Mouse (Mus musculus) embryonic facial prominence, embryonic 11.5 days (tissue): Measurements from ENCODE around the gene Fam53a. TPM values are rescaled to one million over a fixed set of nuclear protein-coding genes. Genes with fewer than 3 reads are reported as not detected.

Experiments used
- ATAC-seq: fragments of 200-750 bp; cut with Nextera tagmentation; replicated peaks from 2 replicates; pipeline ENCODE4 v1.8.0; 2017; ENCODE audit warnings: low read depth; ENCODE audit not compliant: insufficient number of reproducible peaks, low FRiP score, low TSS enrichment
- DNase-seq: peaks from one replicate; pipeline ENCODE4 v3.0.0-alpha.2; 2015; ENCODE audit warnings: low spot score
- H3K27ac ChIP-seq: fragments of 300-500 bp; sonication (generic); replicated peaks from 2 replicates; pipeline ENCODE4 v1.5.1; 2014; ENCODE audit warnings: mild to moderate bottlenecking, low read depth, low read length, control low read depth
- H3K27me3 ChIP-seq: fragments of 300-500 bp; sonication (generic); 2 replicates; pipeline ENCODE4 v1.6.1; 2014; ENCODE audit warnings: mild to moderate bottlenecking, low read length, moderate library complexity, mixed read lengths; ENCODE audit not compliant: control insufficient read depth, insufficient read depth
- H3K36me3 ChIP-seq: fragments of 300-500 bp; sonication (generic); replicated peaks from 2 replicates; pipeline ENCODE4 v1.6.1; 2014; ENCODE audit warnings: low read depth, mild to moderate bottlenecking, low read length, moderate library complexity, mixed read lengths; ENCODE audit not compliant: control insufficient read depth, insufficient read depth
- H3K4me1 ChIP-seq: fragments of 300-500 bp; sonication (generic); 2 replicates; pipeline ENCODE4 v1.6.1; 2014; ENCODE audit warnings: low read length, mixed read lengths; ENCODE audit not compliant: control insufficient read depth, insufficient read depth
- H3K4me2 ChIP-seq: fragments of 300-500 bp; sonication (generic); 2 replicates; pipeline ENCODE4 v1.6.1; 2014; ENCODE audit warnings: low read depth, mild to moderate bottlenecking, control low read depth, low read length, moderate library complexity
- H3K4me3 ChIP-seq: fragments of 300-500 bp; sonication (generic); 2 replicates; pipeline ENCODE4 v1.5.1; 2014; ENCODE audit warnings: low read depth, low read length, control low read depth
- H3K9ac ChIP-seq: fragments of 300-500 bp; sonication (generic); replicated peaks from 2 replicates; pipeline ENCODE4 v1.6.1; 2014; ENCODE audit warnings: mild to moderate bottlenecking, control low read depth, low read length
- H3K9me3 ChIP-seq: fragments of 300-500 bp; sonication (generic); replicated peaks from 2 replicates; pipeline ENCODE4 v1.6.1; 2016; ENCODE audit warnings: mild to moderate bottlenecking, low read length, inconsistent platforms, mixed read lengths; ENCODE audit not compliant: control insufficient read depth
- WGBS: fragments of 180-500 bp; shearing (Covaris S2); extraction: QIAGEN DNeasy Blood & Tissue Kit; methylation state at CpG from one replicate; pipeline ENCODE4 v1.1.7; 2014; 5-methylcytosine and 5-hydroxymethylcytosine counted together
- polyA plus RNA-seq: library from polyadenylated mRNA; unstranded; fragments of >200 nt; fragmentation: Nextera tagmentation; extraction: Ambion mirVana; gene quantifications from 2 replicates; pipeline ENCODE4 v1.2.1, GENCODE M21; 2014

The Fam53a gene
- polyA plus RNA-seq, 1 experiment from 2014 or later = 63.3 TPM

DNA sequence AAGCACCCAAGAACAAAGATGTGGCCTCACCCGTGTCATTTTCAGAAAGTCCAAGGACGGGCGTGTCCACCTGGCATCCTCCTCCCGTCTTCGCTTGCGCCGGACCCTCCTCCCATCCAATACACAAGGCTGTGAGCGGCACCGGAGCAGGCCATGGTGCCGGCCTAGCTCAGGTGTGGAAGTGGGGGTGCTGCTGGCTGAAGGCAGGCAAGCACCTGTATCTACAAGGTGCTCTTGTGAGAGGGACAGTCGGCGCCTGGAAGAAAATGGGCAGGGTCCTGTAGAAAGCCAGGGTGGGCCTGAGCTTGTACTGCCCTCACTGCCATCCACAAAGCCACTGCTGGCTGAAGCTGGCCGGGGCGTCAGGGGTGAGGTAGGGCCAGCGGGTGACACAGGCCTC, 22.0 kb downstream of the Fam53a start:
- Histone ChIP-seq H3K9me3 (no peaks in the 10 kb centered on the region), H3K4me3 (no peak overlapping the region), H3K36me3 (peaks cover 10% of the 10 kb centered on the region), H3K4me1 (no peaks in the 10 kb centered on the region), H3K27ac (no peak overlapping the region), H3K4me2 (no peak overlapping the region), H3K27me3 (no peaks in the 10 kb centered on the region), H3K9ac (no peak overlapping the region)
- ATAC-seq (no peak; the same call in 1 of the 2 replicates), DNase-seq (no peak)
- WGBS = 98% methylated on average over 15 of the region's 15 CpGs

DNA sequence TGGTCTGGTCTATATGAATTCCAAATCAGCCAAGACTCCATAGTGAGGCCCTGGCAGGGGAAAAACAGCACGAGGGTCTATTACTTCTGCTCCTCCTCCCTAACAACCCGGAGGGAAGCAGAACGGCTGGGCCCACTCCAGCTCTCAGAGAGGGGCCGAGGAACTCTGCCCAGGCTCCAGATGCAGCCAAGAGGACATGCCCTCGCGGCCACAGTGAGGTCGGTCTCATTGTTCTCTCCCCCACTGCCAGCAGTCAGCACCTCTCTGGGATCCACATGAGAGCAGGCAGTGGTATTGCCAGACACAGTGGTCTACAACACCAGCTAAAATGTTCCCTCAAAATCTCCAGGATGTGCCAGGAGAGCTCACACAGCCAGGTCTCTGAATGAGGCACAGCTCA, 22.8 kb downstream of the Fam53a start:
- WGBS = 91% methylated on average over 7 of the region's 7 CpGs
- H3K4me1 ChIP-seq = no peaks in the 10 kb centered on the region
- ATAC-seq (no peak), DNase-seq (no peak)
- H3K36me3 ChIP-seq = peaks cover 10% of the 10 kb centered on the region
- H3K27me3 ChIP-seq = no peaks in the 10 kb centered on the region
- no peak overlapping the region for H3K4me2 ChIP-seq
- H3K9ac ChIP-seq = no peak overlapping the region
- H3K9me3 ChIP-seq = no peaks in the 10 kb centered on the region
- no peak overlapping the region for H3K27ac ChIP-seq
- no peak overlapping the region for H3K4me3 ChIP-seq

GRCm38 (mm10) chr5:33605314-33605713, 24.1 kb downstream of the Fam53a start:
- Histone ChIP-seq H3K9me3 (no peaks in the 10 kb centered on the region), H3K4me2 (no peak overlapping the region), H3K36me3 (peaks cover 10% of the 10 kb centered on the region), H3K4me3 (no peak overlapping the region), H3K27me3 (no peaks in the 10 kb centered on the region), H3K9ac (no peak overlapping the region), H3K27ac (no peak overlapping the region), H3K4me1 (no peaks in the 10 kb centered on the region)
- DNase-seq (no peak), ATAC-seq (no peak)
- 81% methylated on average over 5 of the region's 5 CpGs for WGBS

DNA sequence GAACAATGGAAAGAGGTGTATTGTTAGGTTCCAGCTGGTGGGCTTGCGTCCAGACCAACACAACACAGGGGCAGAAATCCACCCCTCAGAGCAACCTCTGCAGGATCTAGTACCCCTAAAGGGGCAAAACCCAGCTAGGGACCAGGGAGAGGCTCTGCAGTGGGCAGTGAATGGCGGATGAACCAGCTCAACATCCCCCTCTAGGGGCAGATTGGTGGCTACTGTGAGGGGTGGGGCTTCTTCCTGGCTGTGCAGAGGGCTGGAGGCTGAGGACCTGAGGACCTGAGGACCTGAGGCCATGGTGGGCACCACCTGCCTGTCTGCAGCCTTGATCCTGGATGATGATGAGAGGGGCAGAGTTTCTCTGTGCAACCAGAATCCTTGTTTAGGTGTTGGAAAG, 35.8 kb downstream of the Fam53a start:
- ATAC-seq (no peak), DNase-seq (peak; percentile 42)
- no peak overlapping the region for H3K9ac ChIP-seq
- no peaks in the 10 kb centered on the region for H3K27me3 ChIP-seq
- no peaks in the 10 kb centered on the region for H3K36me3 ChIP-seq
- H3K27ac ChIP-seq = no peak overlapping the region
- H3K9me3 ChIP-seq = no peaks in the 10 kb centered on the region
- no peak overlapping the region for H3K4me2 ChIP-seq
- no peak overlapping the region for H3K4me3 ChIP-seq
- no peaks in the 10 kb centered on the region for H3K4me1 ChIP-seq
- WGBS = 31% methylated on average over 2 of the region's 2 CpGs

DNA sequence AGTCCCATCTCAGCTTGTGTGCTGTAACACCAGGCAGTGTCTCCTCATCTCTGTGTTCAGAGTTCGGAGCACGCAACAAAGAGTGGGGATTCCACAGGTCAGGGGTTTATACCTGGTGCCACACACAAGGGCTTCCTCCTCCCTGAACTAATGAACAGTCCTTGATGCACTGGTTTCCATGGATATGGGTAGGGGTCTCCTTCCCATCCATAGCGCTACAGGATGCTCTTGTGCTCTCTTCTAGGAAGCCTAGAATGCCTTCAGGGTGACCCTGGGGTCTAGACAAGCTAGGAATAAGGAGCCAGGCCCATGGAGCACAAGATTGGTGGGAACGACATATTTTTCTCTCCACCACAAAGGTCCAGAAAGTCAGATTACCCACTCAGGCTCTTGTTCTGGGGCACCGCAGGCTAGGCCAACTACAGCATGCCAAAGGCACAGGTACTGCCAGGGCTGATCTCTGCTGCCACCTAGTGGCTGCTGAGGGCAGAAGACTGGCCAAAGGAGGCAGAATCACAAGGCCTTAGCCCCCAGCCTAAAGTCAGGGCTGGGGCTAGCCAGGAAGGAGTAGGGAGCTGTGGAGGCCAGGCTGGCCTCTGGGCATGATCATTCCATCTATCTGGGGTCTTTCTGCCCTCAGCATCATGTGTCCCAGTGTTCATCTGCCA, 40.1 kb downstream of the Fam53a start:
- no peak; the same call in 1 of the 2 replicates for ATAC-seq
- 74% methylated on average over 5 of the region's 5 CpGs for WGBS
- no peak overlapping the region for H3K27ac ChIP-seq
- no peaks in the 10 kb centered on the region for H3K9me3 ChIP-seq
- H3K27me3 ChIP-seq = no peaks in the 10 kb centered on the region
- no peak overlapping the region for H3K9ac ChIP-seq
- DNase-seq = peak; percentile 86
- H3K4me1 ChIP-seq = no peaks in the 10 kb centered on the region
- H3K36me3 ChIP-seq = no peaks in the 10 kb centered on the region
- H3K4me2 ChIP-seq = no peak overlapping the region
- H3K4me3 ChIP-seq = no peak overlapping the region

GRCm38 (mm10) chr5:33588066-33588465, 41.4 kb downstream of the Fam53a start:
- WGBS = 80% methylated on average over 3 of the region's 3 CpGs
- Histone ChIP-seq H3K4me2 (no peak overlapping the region), H3K27me3 (no peaks in the 10 kb centered on the region), H3K4me1 (no peaks in the 10 kb centered on the region), H3K36me3 (no peaks in the 10 kb centered on the region), H3K4me3 (no peak overlapping the region), H3K9ac (no peak overlapping the region), H3K27ac (no peak overlapping the region), H3K9me3 (no peaks in the 10 kb centered on the region)
- no peak for ATAC-seq
- DNase-seq = no peak

DNA sequence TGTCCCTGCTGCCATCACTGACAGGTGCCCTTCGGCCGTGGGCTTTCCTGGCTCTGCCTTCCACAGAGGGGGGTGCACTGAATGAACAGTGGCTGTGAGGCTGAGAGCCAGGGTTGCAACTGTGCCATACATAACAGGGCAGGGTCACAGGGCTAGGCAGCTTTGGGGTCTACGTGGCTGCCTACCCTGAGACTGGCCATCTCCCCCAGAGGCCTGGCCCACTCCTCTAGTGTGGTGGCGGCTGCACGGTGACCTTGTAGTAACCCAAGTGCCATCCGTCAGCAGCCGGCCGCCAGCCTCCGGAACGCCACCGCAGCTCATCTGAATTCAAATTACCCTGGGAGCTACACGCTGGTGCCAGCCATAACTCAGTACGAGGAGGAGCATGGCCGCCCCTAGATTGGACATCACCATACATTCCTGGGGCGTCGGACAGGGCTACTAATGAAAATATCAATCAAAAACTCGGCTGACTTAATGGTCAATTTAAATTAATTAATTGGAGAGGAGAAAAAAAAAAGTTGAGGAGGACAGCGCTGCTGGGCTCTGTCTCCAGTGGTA, 41.9 kb downstream of the Fam53a start:
- DNase-seq (no peak), ATAC-seq (no peak)
- Histone ChIP-seq H3K9ac (no peak overlapping the region), H3K4me1 (no peaks in the 10 kb centered on the region), H3K27ac (no peak overlapping the region), H3K9me3 (no peaks in the 10 kb centered on the region), H3K4me3 (no peak overlapping the region), H3K27me3 (no peaks in the 10 kb centered on the region), H3K4me2 (no peak overlapping the region), H3K36me3 (no peaks in the 10 kb centered on the region)
- 84% methylated on average over 18 of the region's 18 CpGs for whole genome bisulfite sequencing

DNA sequence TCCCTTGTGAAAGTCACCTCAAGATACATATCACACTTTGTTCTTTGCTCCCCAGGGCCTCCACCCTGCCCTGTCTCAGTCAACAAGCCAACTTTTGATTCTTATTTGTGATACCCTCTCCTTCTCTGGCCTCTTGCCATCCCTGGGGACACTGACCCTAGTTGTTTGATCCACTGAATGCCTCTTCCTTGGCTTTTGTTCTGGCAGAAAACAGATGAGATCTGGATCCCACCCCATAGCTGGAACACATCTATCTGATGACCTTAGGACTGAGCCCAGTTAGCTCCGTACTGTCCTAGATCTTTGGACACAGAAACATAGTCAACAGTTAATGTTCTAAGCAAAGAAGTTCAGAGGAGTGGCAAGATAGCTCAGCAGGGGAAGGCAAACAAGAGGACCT, 49.1 kb downstream of the Fam53a start:
- DNase-seq (no peak), ATAC-seq (no peak)
- Histone ChIP-seq H3K4me1 (no peaks in the 10 kb centered on the region), H3K36me3 (no peaks in the 10 kb centered on the region), H3K27me3 (no peaks in the 10 kb centered on the region), H3K9me3 (no peaks in the 10 kb centered on the region), H3K4me2 (no peak overlapping the region), H3K27ac (no peak overlapping the region), H3K4me3 (no peak overlapping the region), H3K9ac (no peak overlapping the region)
- WGBS = 87% methylated on average over 1 of the region's 1 CpGs
